Mouse (Mus musculus) ES-Bruce4 (cell line): ENCODE results near the gene 6430571L13Rik.

ENCODE experiments used
- EP300 ChIP-seq: IDR thresholded peaks from 2 replicates; pipeline ENCODE4 v1.6.1; 2011; ENCODE audit warnings: low read depth, low read length; ENCODE audit not compliant: insufficient read depth
- POLR2A ChIP-seq: IDR thresholded peaks from one replicate; pipeline ENCODE4 v1.8.1; 2011; ENCODE audit warnings: low read length; ENCODE audit not compliant: insufficient read depth

DNA sequence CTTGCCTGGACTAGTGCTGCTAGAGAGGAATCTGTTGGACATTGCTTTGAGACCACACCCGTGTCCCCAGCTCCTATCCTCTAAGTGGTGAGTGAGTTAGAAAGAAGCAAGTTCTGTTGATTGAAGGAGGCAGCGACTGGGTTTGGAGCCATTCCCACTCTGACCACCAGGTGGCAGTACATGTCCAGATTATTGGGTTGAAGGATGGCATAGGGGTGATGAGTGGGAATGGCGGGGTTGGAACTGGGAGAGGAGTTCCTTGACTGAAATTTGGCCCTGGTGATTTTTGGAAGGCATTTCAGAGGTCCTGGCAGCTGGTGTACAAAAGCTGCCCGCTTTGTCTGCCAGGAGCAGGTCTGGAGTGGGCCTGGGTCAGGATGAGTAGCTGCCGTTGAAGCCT, 17.2 kb downstream of the 6430571L13Rik start:
- TF ChIP-seq POLR2A (no peak), EP300 (no peak)
